Mouse (Mus musculus): ENCODE data around the gene Akap6. TPM values are rescaled to one million over a fixed set of nuclear protein-coding genes. Genes with fewer than 3 reads are reported as not detected.

The Akap6 gene
- polyA plus RNA-seq, 1 experiment from 2014 or later = 7.9 TPM

- no peaks in the 10 kb centered on the region for H3K27me3 ChIP-seq (replicated peaks; ENCODE audit: control insufficient read depth, insufficient read depth, low read length)
- H3K4me1 ChIP-seq (ENCODE audit: control insufficient read depth, insufficient read depth, low read length) = peaks cover 3% of the 10 kb centered on the region; the same call in 1 of the 2 replicates
- no peaks in the 10 kb centered on the region for H3K9me3 ChIP-seq (ENCODE audit: control insufficient read depth, low read length)
- no peaks in the 10 kb centered on the region for H3K36me3 ChIP-seq (ENCODE audit: control insufficient read depth, insufficient read depth, low read length)
- no peak overlapping the region for H3K4me3 ChIP-seq (ENCODE audit: low read depth, low read length)
- 57% methylated on average over 7 of the region's 7 CpGs for WGBS
- H3K4me2 ChIP-seq (ENCODE audit: low read depth, low read length) = no peak overlapping the region
- H3K27ac ChIP-seq (replicated peaks; ENCODE audit: low read depth, low read length) = no peak overlapping the region
- DNase-seq (ENCODE audit: low spot score) (peak; percentile 13), ATAC-seq (ENCODE audit: low read depth) (no peak)
- no peak overlapping the region for H3K9ac ChIP-seq (ENCODE audit: low read depth, low read length)
Measured at GRCm38 (mm10) chr12:52781066-52781465, 81.9 kb downstream of the Akap6 start.

GRCm38 (mm10) chr12:52782902-52783441 is 83.8 kb downstream of the Akap6 start:
- DNase-seq (ENCODE audit: low spot score) (peak; percentile 60), ATAC-seq (ENCODE audit: low read depth) (peak; percentile 65; the same call in 1 of the 2 replicates)
- H3K9me3 ChIP-seq (ENCODE audit: control insufficient read depth, low read length) = no peaks in the 10 kb centered on the region
- H3K4me3 ChIP-seq (ENCODE audit: low read depth, low read length) = peak overlapping the region; percentile 21
- 15% methylated on average over 14 of the region's 14 CpGs for WGBS
- H3K36me3 ChIP-seq (ENCODE audit: control insufficient read depth, insufficient read depth, low read length) = no peaks in the 10 kb centered on the region
- peak overlapping the region; percentile 46 for H3K4me2 ChIP-seq (ENCODE audit: low read depth, low read length)
- peaks cover 3% of the 10 kb centered on the region; the same call in 1 of the 2 replicates for H3K4me1 ChIP-seq (ENCODE audit: control insufficient read depth, insufficient read depth, low read length)
- H3K27ac ChIP-seq (replicated peaks; ENCODE audit: low read depth, low read length) = no peak overlapping the region
- H3K9ac ChIP-seq (ENCODE audit: low read depth, low read length) = no peak overlapping the region
- H3K27me3 ChIP-seq (replicated peaks; ENCODE audit: control insufficient read depth, insufficient read depth, low read length) = no peaks in the 10 kb centered on the region

- H3K9me3 ChIP-seq (ENCODE audit: control insufficient read depth, low read length) = no peaks in the 10 kb centered on the region
- DNase-seq (ENCODE audit: low spot score) (no peak), ATAC-seq (ENCODE audit: low read depth) (no peak)
- H3K27ac ChIP-seq (replicated peaks; ENCODE audit: low read depth, low read length) = no peak overlapping the region
- no peak overlapping the region for H3K4me3 ChIP-seq (ENCODE audit: low read depth, low read length)
- no peak overlapping the region for H3K9ac ChIP-seq (ENCODE audit: low read depth, low read length)
- H3K36me3 ChIP-seq (ENCODE audit: control insufficient read depth, insufficient read depth, low read length) = no peaks in the 10 kb centered on the region
- H3K27me3 ChIP-seq (replicated peaks; ENCODE audit: control insufficient read depth, insufficient read depth, low read length) = no peaks in the 10 kb centered on the region
- peaks cover 3% of the 10 kb centered on the region; the same call in 1 of the 2 replicates for H3K4me1 ChIP-seq (ENCODE audit: control insufficient read depth, insufficient read depth, low read length)
- no peak overlapping the region for H3K4me2 ChIP-seq (ENCODE audit: low read depth, low read length)
Measured at GRCm38 (mm10) chr12:52785217-52785616, 86.0 kb downstream of the Akap6 start.

- 24% methylated on average over 8 of the region's 8 CpGs for WGBS
- H3K4me2 ChIP-seq (ENCODE audit: low read depth, low read length) = no peak overlapping the region
- H3K4me3 ChIP-seq (ENCODE audit: low read depth, low read length) = no peak overlapping the region
- 0 out of 2 replicates have a peak, but pooled peaks cover 4% of the 10 kb centered on the region for H3K4me1 ChIP-seq (ENCODE audit: control insufficient read depth, insufficient read depth, low read length)
- no peak overlapping the region for H3K27ac ChIP-seq (replicated peaks; ENCODE audit: low read depth, low read length)
- H3K27me3 ChIP-seq (replicated peaks; ENCODE audit: control insufficient read depth, insufficient read depth, low read length) = no peaks in the 10 kb centered on the region
- DNase-seq (ENCODE audit: low spot score) (peak; percentile 31), ATAC-seq (ENCODE audit: low read depth) (0 out of 2 replicates have a peak, but pooled peaks have one; percentile 33)
- H3K36me3 ChIP-seq (ENCODE audit: control insufficient read depth, insufficient read depth, low read length) = no peaks in the 10 kb centered on the region
- H3K9ac ChIP-seq (ENCODE audit: low read depth, low read length) = no peak overlapping the region
- no peaks in the 10 kb centered on the region for H3K9me3 ChIP-seq (ENCODE audit: control insufficient read depth, low read length)
Measured at GRCm38 (mm10) chr12:52790350-52790768, 91.2 kb downstream of the Akap6 start.

- H3K9me3 ChIP-seq (ENCODE audit: control insufficient read depth, low read length) = no peaks in the 10 kb centered on the region
- no peaks in the 10 kb centered on the region for H3K36me3 ChIP-seq (ENCODE audit: control insufficient read depth, insufficient read depth, low read length)
- no peak overlapping the region for H3K27ac ChIP-seq (replicated peaks; ENCODE audit: low read depth, low read length)
- no peak overlapping the region for H3K4me3 ChIP-seq (ENCODE audit: low read depth, low read length)
- ATAC-seq (ENCODE audit: low read depth) (no peak), DNase-seq (ENCODE audit: low spot score) (no peak)
- WGBS = 81% methylated on average over 4 of the region's 4 CpGs
- H3K4me2 ChIP-seq (ENCODE audit: low read depth, low read length) = no peak overlapping the region
- 0 out of 2 replicates have a peak, but pooled peaks cover 4% of the 10 kb centered on the region for H3K4me1 ChIP-seq (ENCODE audit: control insufficient read depth, insufficient read depth, low read length)
- H3K9ac ChIP-seq (ENCODE audit: low read depth, low read length) = no peak overlapping the region
- H3K27me3 ChIP-seq (replicated peaks; ENCODE audit: control insufficient read depth, insufficient read depth, low read length) = no peaks in the 10 kb centered on the region
Measured at GRCm38 (mm10) chr12:52794131-52794530, 94.9 kb downstream of the Akap6 start.

GRCm38 (mm10) chr12:52795551-52796470 is 96.6 kb downstream of the Akap6 start:
- no peak overlapping the region for H3K9ac ChIP-seq (ENCODE audit: low read depth, low read length)
- ATAC-seq (ENCODE audit: low read depth) = no peak
- no peaks in the 10 kb centered on the region for H3K9me3 ChIP-seq (ENCODE audit: control insufficient read depth, low read length)
- H3K36me3 ChIP-seq (ENCODE audit: control insufficient read depth, insufficient read depth, low read length) = no peaks in the 10 kb centered on the region
- no peak overlapping the region for H3K4me2 ChIP-seq (ENCODE audit: low read depth, low read length)
- no peak for DNase-seq (ENCODE audit: low spot score)
- no peak overlapping the region for H3K4me3 ChIP-seq (ENCODE audit: low read depth, low read length)
- H3K27ac ChIP-seq (replicated peaks; ENCODE audit: low read depth, low read length) = no peak overlapping the region
- WGBS = 84% methylated on average over 18 of the region's 18 CpGs
- H3K4me1 ChIP-seq (ENCODE audit: control insufficient read depth, insufficient read depth, low read length) = 0 out of 2 replicates have a peak, but pooled peaks cover 4% of the 10 kb centered on the region
- H3K27me3 ChIP-seq (replicated peaks; ENCODE audit: control insufficient read depth, insufficient read depth, low read length) = no peaks in the 10 kb centered on the region

- no peak for DNase-seq (ENCODE audit: low spot score)
- Histone ChIP-seq H3K27ac (replicated peaks; ENCODE audit: low read depth, low read length) (no peak overlapping the region), H3K27me3 (replicated peaks; ENCODE audit: control insufficient read depth, insufficient read depth, low read length) (no peaks in the 10 kb centered on the region), H3K9ac (ENCODE audit: low read depth, low read length) (no peak overlapping the region), H3K9me3 (ENCODE audit: control insufficient read depth, low read length) (no peaks in the 10 kb centered on the region), H3K4me2 (ENCODE audit: low read depth, low read length) (no peak overlapping the region), H3K4me1 (ENCODE audit: control insufficient read depth, insufficient read depth, low read length) (0 out of 2 replicates have a peak, but pooled peaks cover 1% of the 10 kb centered on the region), H3K4me3 (ENCODE audit: low read depth, low read length) (no peak overlapping the region), H3K36me3 (ENCODE audit: control insufficient read depth, insufficient read depth, low read length) (no peaks in the 10 kb centered on the region)
- ATAC-seq (ENCODE audit: low read depth) = no peak
- 58% methylated on average over 4 of the region's 4 CpGs for WGBS
Measured at GRCm38 (mm10) chr12:52796471-52796795, 97.2 kb downstream of the Akap6 start.

GRCm38 (mm10) chr12:52799717-52800116 is 100.5 kb downstream of the Akap6 start:
- 88% methylated on average over 9 of the region's 9 CpGs for WGBS
- ATAC-seq (ENCODE audit: low read depth) = no peak
- no peak for DNase-seq (ENCODE audit: low spot score)
- H3K4me1 ChIP-seq (ENCODE audit: control insufficient read depth, insufficient read depth, low read length) = no peaks in the 10 kb centered on the region
- H3K4me3 ChIP-seq (ENCODE audit: low read depth, low read length) = no peak overlapping the region
- no peaks in the 10 kb centered on the region for H3K27me3 ChIP-seq (replicated peaks; ENCODE audit: control insufficient read depth, insufficient read depth, low read length)
- no peak overlapping the region for H3K27ac ChIP-seq (replicated peaks; ENCODE audit: low read depth, low read length)
- no peaks in the 10 kb centered on the region for H3K9me3 ChIP-seq (ENCODE audit: control insufficient read depth, low read length)
- no peaks in the 10 kb centered on the region for H3K36me3 ChIP-seq (ENCODE audit: control insufficient read depth, insufficient read depth, low read length)
- no peak overlapping the region for H3K4me2 ChIP-seq (ENCODE audit: low read depth, low read length)
- no peak overlapping the region for H3K9ac ChIP-seq (ENCODE audit: low read depth, low read length)

Measured in embryonic facial prominence, embryonic 14.5 days (tissue).